Mouse (Mus musculus): ENCODE results near the gene Scyl1.

Scyl1 gene

GRCm38 (mm10) chr19:5716955-5717354 lies 54.3 kb downstream of the Scyl1 start:
- DNase-seq (ENCODE audit: low read depth, low spot score) = no peak

- DNase-seq (ENCODE audit: low read depth, low spot score) = no peak
These were observed 55.2 kb downstream of the Scyl1 start for GRCm38 (mm10) chr19:5715793-5716688.

GRCm38 (mm10) chr19:5713730-5714129 lies 57.5 kb downstream of the Scyl1 start:
- no peak for DNase-seq (ENCODE audit: low read depth, low spot score)

- DNase-seq (ENCODE audit: low read depth, low spot score) = no peak
These were observed 58.0 kb downstream of the Scyl1 start for GRCm38 (mm10) chr19:5713255-5713654.

GRCm38 (mm10) chr19:5711907-5712460 lies 59.2 kb downstream of the Scyl1 start:
- no peak for DNase-seq (ENCODE audit: low read depth, low spot score)

- peak; percentile 63 for DNase-seq (ENCODE audit: low read depth, low spot score)
These were observed 60.0 kb downstream of the Scyl1 start for GRCm38 (mm10) chr19:5711218-5711617.

GRCm38 (mm10) chr19:5710581-5710980 lies 60.6 kb downstream of the Scyl1 start:
- no peak for DNase-seq (ENCODE audit: low read depth, low spot score)

GRCm38 (mm10) chr19:5710068-5710467 lies 61.2 kb downstream of the Scyl1 start:
- DNase-seq (ENCODE audit: low read depth, low spot score) = no peak

All from forelimb bud, embryonic 11.5 days (tissue).